Mouse (Mus musculus): ENCODE data around the gene Aldh1a2. TPM values are rescaled to one million over a fixed set of nuclear protein-coding genes. Genes with fewer than 3 reads are reported as not detected.

Gene Aldh1a2
- polyA plus RNA-seq, 1 experiment from 2014 or later: 28.8 TPM

- Histone ChIP-seq H3K9ac (ENCODE audit: low read length) (no peak overlapping the region; the same call in 1 of the 2 replicates), H3K9me3 (ENCODE audit: control insufficient read depth, low read length) (no peaks in the 10 kb centered on the region), H3K4me1 (ENCODE audit: control insufficient read depth in 2 of 2, insufficient read depth in 2 of 2, low read length in 2 of 2) (no peaks in the 10 kb centered on the region), H3K4me2 (ENCODE audit: low read length) (peak overlapping the region; percentile 59), H3K27ac (replicated peaks in 1 of 2; ENCODE audit: control insufficient read depth in 1 of 2, insufficient read depth in 1 of 2, low read depth in 2 of 2, low read length in 2 of 2) (no peak overlapping the region), H3K27me3 (ENCODE audit: control insufficient read depth, insufficient read depth, low read length) (no peaks in the 10 kb centered on the region), H3K36me3 (ENCODE audit: control insufficient read depth, insufficient read depth, low read length) (no peaks in the 10 kb centered on the region), H3K4me3 (ENCODE audit: control insufficient read depth in 1 of 2, insufficient read depth in 1 of 2, low read depth in 1 of 2, low read length in 2 of 2) (peak overlapping the region in 1 of 2 experiments; percentile 14; a peak in 1 of 4 replicates)
- ATAC-seq (ENCODE audit: insufficient number of reproducible peaks, insufficient read depth, low FRiP score, low read depth): no peak
- 7% methylated on average over 12 of the region's 12 CpGs for WGBS
Measured at GRCm38 (mm10) chr9:71188647-71189415, 26.8 kb upstream of the Aldh1a2 start.

- Histone ChIP-seq H3K27me3 (ENCODE audit: control insufficient read depth, insufficient read depth, low read length) (peaks cover 5% of the 10 kb centered on the region; the same call in 1 of the 2 replicates), H3K27ac (replicated peaks in 1 of 2; ENCODE audit: control insufficient read depth in 1 of 2, insufficient read depth in 1 of 2, low read depth in 2 of 2, low read length in 2 of 2) (no peak overlapping the region), H3K36me3 (ENCODE audit: control insufficient read depth, insufficient read depth, low read length) (no peaks in the 10 kb centered on the region), H3K4me2 (ENCODE audit: low read length) (no peak overlapping the region), H3K9ac (ENCODE audit: low read length) (no peak overlapping the region), H3K4me3 (ENCODE audit: control insufficient read depth in 1 of 2, insufficient read depth in 1 of 2, low read depth in 1 of 2, low read length in 2 of 2) (no peak overlapping the region), H3K9me3 (ENCODE audit: control insufficient read depth, low read length) (no peaks in the 10 kb centered on the region), H3K4me1 (ENCODE audit: control insufficient read depth in 2 of 2, insufficient read depth in 2 of 2, low read length in 2 of 2) (no peaks in the 10 kb centered on the region)
- no peak for ATAC-seq (ENCODE audit: insufficient number of reproducible peaks, insufficient read depth, low FRiP score, low read depth)
- 79% methylated on average over 5 of the region's 5 CpGs for WGBS
Measured at GRCm38 (mm10) chr9:71198826-71199225, 16.8 kb upstream of the Aldh1a2 start.

- no peaks in the 10 kb centered on the region for H3K9me3 ChIP-seq (ENCODE audit: control insufficient read depth, low read length)
- WGBS: 68% methylated on average over 4 of the region's 4 CpGs
Measured at GRCm38 (mm10) chr9:71202265-71202664, 13.3 kb upstream of the Aldh1a2 start.

GRCm38 (mm10) chr9:71209299-71209698 is 6.3 kb upstream of the Aldh1a2 start:
- WGBS: 47% methylated on average over 3 of the region's 3 CpGs

More at GRCm38 (mm10) chr9:71202265-71202664, 13.3 kb upstream of the Aldh1a2 start:
- H3K4me2 ChIP-seq (ENCODE audit: low read length): no peak overlapping the region
- H3K4me3 ChIP-seq (ENCODE audit: control insufficient read depth in 1 of 2, insufficient read depth in 1 of 2, low read depth in 1 of 2, low read length in 2 of 2): no peak overlapping the region
- H3K9ac ChIP-seq (ENCODE audit: low read length): no peak overlapping the region
- no peaks in the 10 kb centered on the region for H3K4me1 ChIP-seq (ENCODE audit: control insufficient read depth in 2 of 2, insufficient read depth in 2 of 2, low read length in 2 of 2)
- H3K27ac ChIP-seq (replicated peaks in 1 of 2; ENCODE audit: control insufficient read depth in 1 of 2, insufficient read depth in 1 of 2, low read depth in 2 of 2, low read length in 2 of 2): no peak overlapping the region
- no peak for ATAC-seq (ENCODE audit: insufficient number of reproducible peaks, insufficient read depth, low FRiP score, low read depth)
- H3K27me3 ChIP-seq (ENCODE audit: control insufficient read depth, insufficient read depth, low read length): peaks cover 5% of the 10 kb centered on the region; the same call in 1 of the 2 replicates
- H3K36me3 ChIP-seq (ENCODE audit: control insufficient read depth, insufficient read depth, low read length): no peaks in the 10 kb centered on the region

GRCm38 (mm10) chr9:71210870-71211269 is 4.7 kb upstream of the Aldh1a2 start:
- no peak for ATAC-seq (ENCODE audit: insufficient number of reproducible peaks, insufficient read depth, low FRiP score, low read depth)
- 9% methylated on average over 2 of the region's 2 CpGs for WGBS
- no peak overlapping the region for H3K9ac ChIP-seq (ENCODE audit: low read length)
- H3K4me2 ChIP-seq (ENCODE audit: low read length): no peak overlapping the region
- H3K9me3 ChIP-seq (ENCODE audit: control insufficient read depth, low read length): no peaks in the 10 kb centered on the region
- no peak overlapping the region for H3K4me3 ChIP-seq (ENCODE audit: control insufficient read depth in 1 of 2, insufficient read depth in 1 of 2, low read depth in 1 of 2, low read length in 2 of 2)
- H3K27me3 ChIP-seq (ENCODE audit: control insufficient read depth, insufficient read depth, low read length): peaks cover 27% of the 10 kb centered on the region
- H3K4me1 ChIP-seq (ENCODE audit: control insufficient read depth in 2 of 2, insufficient read depth in 2 of 2, low read length in 2 of 2): peaks cover 0 to 4% of the 10 kb centered on the region in 2 experiments; a peak in 3 of 4 replicates
- H3K36me3 ChIP-seq (ENCODE audit: control insufficient read depth, insufficient read depth, low read length): no peaks in the 10 kb centered on the region
- no peak overlapping the region for H3K27ac ChIP-seq (replicated peaks in 1 of 2; ENCODE audit: control insufficient read depth in 1 of 2, insufficient read depth in 1 of 2, low read depth in 2 of 2, low read length in 2 of 2)

More at GRCm38 (mm10) chr9:71209299-71209698, 6.3 kb upstream of the Aldh1a2 start:
- no peaks in the 10 kb centered on the region for H3K36me3 ChIP-seq (ENCODE audit: control insufficient read depth, insufficient read depth, low read length)
- H3K27ac ChIP-seq (replicated peaks in 1 of 2; ENCODE audit: control insufficient read depth in 1 of 2, insufficient read depth in 1 of 2, low read depth in 2 of 2, low read length in 2 of 2): no peak overlapping the region
- H3K4me3 ChIP-seq (ENCODE audit: control insufficient read depth in 1 of 2, insufficient read depth in 1 of 2, low read depth in 1 of 2, low read length in 2 of 2): no peak overlapping the region
- H3K4me1 ChIP-seq (ENCODE audit: control insufficient read depth in 2 of 2, insufficient read depth in 2 of 2, low read length in 2 of 2): no peaks in the 10 kb centered on the region
- H3K4me2 ChIP-seq (ENCODE audit: low read length): no peak overlapping the region
- H3K9me3 ChIP-seq (ENCODE audit: control insufficient read depth, low read length): no peaks in the 10 kb centered on the region
- H3K27me3 ChIP-seq (ENCODE audit: control insufficient read depth, insufficient read depth, low read length): peaks cover 12% of the 10 kb centered on the region
- no peak for ATAC-seq (ENCODE audit: insufficient number of reproducible peaks, insufficient read depth, low FRiP score, low read depth)
- H3K9ac ChIP-seq (ENCODE audit: low read length): no peak overlapping the region

GRCm38 (mm10) chr9:71213636-71214035 is 2.0 kb upstream of the Aldh1a2 start:
- ATAC-seq (ENCODE audit: insufficient number of reproducible peaks, insufficient read depth, low FRiP score, low read depth): no peak
- Histone ChIP-seq H3K9me3 (ENCODE audit: control insufficient read depth, low read length) (no peaks in the 10 kb centered on the region), H3K9ac (ENCODE audit: low read length) (no peak overlapping the region), H3K4me3 (ENCODE audit: control insufficient read depth in 1 of 2, insufficient read depth in 1 of 2, low read depth in 1 of 2, low read length in 2 of 2) (no peak overlapping the region), H3K27ac (replicated peaks in 1 of 2; ENCODE audit: control insufficient read depth in 1 of 2, insufficient read depth in 1 of 2, low read depth in 2 of 2, low read length in 2 of 2) (no peak overlapping the region), H3K4me1 (ENCODE audit: control insufficient read depth in 2 of 2, insufficient read depth in 2 of 2, low read length in 2 of 2) (peaks cover 0 to 12% of the 10 kb centered on the region in 2 experiments; a peak in 3 of 4 replicates), H3K4me2 (ENCODE audit: low read length) (no peak overlapping the region), H3K36me3 (ENCODE audit: control insufficient read depth, insufficient read depth, low read length) (no peaks in the 10 kb centered on the region), H3K27me3 (ENCODE audit: control insufficient read depth, insufficient read depth, low read length) (peaks cover 51% of the 10 kb centered on the region)
- 28% methylated on average over 4 of the region's 4 CpGs for WGBS

- Histone ChIP-seq H3K27me3 (ENCODE audit: control insufficient read depth, insufficient read depth, low read length) (peaks cover 64% of the 10 kb centered on the region), H3K4me3 (ENCODE audit: control insufficient read depth in 1 of 2, insufficient read depth in 1 of 2, low read depth in 1 of 2, low read length in 2 of 2) (peak overlapping the region; percentile 39 to 51), H3K9ac (ENCODE audit: low read length) (peak overlapping the region; percentile 55), H3K4me1 (ENCODE audit: control insufficient read depth in 2 of 2, insufficient read depth in 2 of 2, low read length in 2 of 2) (peaks cover 0 to 12% of the 10 kb centered on the region in 2 experiments; a peak in 3 of 4 replicates), H3K4me2 (ENCODE audit: low read length) (peak overlapping the region; percentile 84), H3K36me3 (ENCODE audit: control insufficient read depth, insufficient read depth, low read length) (no peaks in the 10 kb centered on the region), H3K27ac (replicated peaks in 1 of 2; ENCODE audit: control insufficient read depth in 1 of 2, insufficient read depth in 1 of 2, low read depth in 2 of 2, low read length in 2 of 2) (no peak overlapping the region), H3K9me3 (ENCODE audit: control insufficient read depth, low read length) (no peaks in the 10 kb centered on the region)
- WGBS: 1% methylated on average over 57 of the region's 57 CpGs
- ATAC-seq (ENCODE audit: insufficient number of reproducible peaks, insufficient read depth, low FRiP score, low read depth): no peak; the same call in 1 of the 2 replicates
Measured at GRCm38 (mm10) chr9:71216036-71216995, 727 bp downstream of the Aldh1a2 start.
